Mouse (Mus musculus) hindbrain, embryonic 14.5 days (tissue): Measurements from ENCODE around the gene Zbtb7a. TPM values are rescaled to one million over a fixed set of nuclear protein-coding genes. Genes with fewer than 3 reads are reported as not detected.

Experiments used
- ATAC-seq: fragments of 200-750 bp; cut with Nextera tagmentation; 2 replicates; pipeline ENCODE4 v1.8.0; 2017; ENCODE audit warnings: moderate number of reproducible peaks, mild to moderate bottlenecking, moderate TSS enrichment, moderate library complexity; ENCODE audit not compliant: low FRiP score
- DNase-seq: peaks from one replicate; pipeline ENCODE4 v3.0.0-alpha.2; 2015; ENCODE audit warnings: low spot score
- H3K27ac ChIP-seq: fragments of 300-500 bp; sonication (generic); 2 replicates; pipeline ENCODE4 v1.5.1; 2014; ENCODE audit warnings: mild to moderate bottlenecking, moderate library complexity
- H3K27me3 ChIP-seq: fragments of 300-500 bp; sonication (generic); 2 replicates; pipeline ENCODE4 v1.6.1; 2014; ENCODE audit warnings: mild to moderate bottlenecking, low read length, mixed read lengths; ENCODE audit not compliant: control insufficient read depth, insufficient read depth
- H3K36me3 ChIP-seq: fragments of 300-500 bp; sonication (generic); replicated peaks from 2 replicates; pipeline ENCODE4 v1.6.1; 2014; ENCODE audit not compliant: control insufficient read depth, insufficient read depth
- H3K4me1 ChIP-seq: fragments of 300-500 bp; sonication (generic); replicated peaks from 2 replicates; pipeline ENCODE4 v1.6.1; 2014; ENCODE audit warnings: antibody characterized with exemption, low read length, mixed read lengths; ENCODE audit not compliant: control insufficient read depth, insufficient read depth
- H3K4me2 ChIP-seq: fragments of 300-500 bp; sonication (generic); replicated peaks from 2 replicates; pipeline ENCODE4 v1.6.1; 2014; ENCODE audit warnings: mild to moderate bottlenecking, moderate library complexity
- H3K4me3 ChIP-seq: fragments of 300-500 bp; sonication (generic); replicated peaks from 2 replicates; pipeline ENCODE4 v1.5.1; 2014; ENCODE audit warnings: mild to moderate bottlenecking, low read length
- H3K9ac ChIP-seq: fragments of 300-500 bp; sonication (generic); 2 replicates; pipeline ENCODE4 v1.6.1; 2014
- H3K9me3 ChIP-seq: fragments of 300-500 bp; sonication (generic); 2 replicates; pipeline ENCODE4 v1.6.1; 2016; ENCODE audit warnings: low read length; ENCODE audit not compliant: control insufficient read depth
- WGBS: fragments of 180-500 bp; shearing (Covaris S2); extraction: QIAGEN DNeasy Blood & Tissue Kit; methylation state at CpG from one replicate; pipeline ENCODE4 v1.1.7; 2014; 5-methylcytosine and 5-hydroxymethylcytosine counted together
- polyA plus RNA-seq: library from polyadenylated mRNA; unstranded; fragments of >200 nt; fragmentation: Nextera tagmentation; extraction: Ambion mirVana; gene quantifications from 2 replicates; pipeline ENCODE4 v1.2.1, GENCODE M21; 2014

Gene Zbtb7a
- polyA plus RNA-seq, 1 experiment from 2014 or later, result 12.4 TPM

GRCm38 (mm10) chr10:81191342-81191982, 56.4 kb downstream of the Zbtb7a start:
- H3K9me3 ChIP-seq, result no peaks in the 10 kb centered on the region
- H3K27me3 ChIP-seq, result peaks cover 19% of the 10 kb centered on the region
- peaks cover 13% of the 10 kb centered on the region for H3K4me1 ChIP-seq
- H3K36me3 ChIP-seq, result peaks cover 41% of the 10 kb centered on the region
- ATAC-seq (no peak), DNase-seq (no peak)
- peak overlapping the region; percentile 99 for H3K4me2 ChIP-seq
- H3K27ac ChIP-seq, result peak overlapping the region; percentile 97; the same call in 1 of the 2 replicates
- 92% methylated on average over 18 of the region's 18 CpGs for WGBS
- peak overlapping the region; percentile 81; the same call in 1 of the 2 replicates for H3K9ac ChIP-seq
- H3K4me3 ChIP-seq, result peak overlapping the region; percentile 54; the same call in 1 of the 2 replicates

DNA sequence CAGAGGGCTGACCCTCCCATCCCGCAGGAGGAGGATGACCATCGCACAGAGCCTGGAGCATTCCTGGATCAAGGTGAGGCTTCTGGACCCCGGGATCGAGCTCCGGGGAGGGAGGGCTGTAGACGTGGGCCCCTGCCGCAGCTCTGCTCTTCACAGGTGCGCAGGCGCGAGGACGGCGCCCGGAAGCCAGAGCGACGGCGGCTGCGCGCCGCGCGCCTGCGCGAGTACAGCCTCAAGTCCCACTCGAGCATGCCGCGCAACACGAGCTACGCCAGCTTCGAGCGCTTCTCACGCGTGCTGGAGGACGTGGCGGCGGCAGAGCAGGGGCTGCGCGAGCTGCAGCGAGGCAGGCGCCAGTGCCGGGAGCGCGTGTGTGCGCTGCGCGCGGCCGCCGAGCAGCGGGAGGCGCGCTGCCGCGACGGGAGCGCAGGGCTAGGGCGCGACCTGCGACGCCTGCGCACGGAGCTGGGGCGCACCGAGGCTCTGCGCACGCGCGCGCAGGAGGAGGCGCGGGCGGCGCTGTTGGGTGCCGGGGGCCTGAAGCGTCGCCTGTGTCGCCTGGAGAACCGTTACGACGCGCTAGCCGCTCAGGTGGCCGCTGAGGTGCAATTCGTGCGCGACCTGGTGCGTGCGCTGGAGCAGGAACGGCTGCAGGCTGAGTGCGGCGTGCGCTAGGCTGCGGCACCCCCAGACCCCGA, 57.4 kb downstream of the Zbtb7a start:
- peak; percentile 89 for DNase-seq
- Histone ChIP-seq H3K27me3 (peaks cover 22% of the 10 kb centered on the region), H3K27ac (peak overlapping the region; percentile 97), H3K4me3 (peak overlapping the region; percentile 54), H3K4me2 (peak overlapping the region; percentile 99), H3K9me3 (no peaks in the 10 kb centered on the region), H3K4me1 (peaks cover 13% of the 10 kb centered on the region), H3K9ac (peak overlapping the region; percentile 81), H3K36me3 (peaks cover 32% of the 10 kb centered on the region)
- peak; percentile 87 for ATAC-seq
- WGBS, result 1% methylated on average over 93 of the region's 93 CpGs

DNA sequence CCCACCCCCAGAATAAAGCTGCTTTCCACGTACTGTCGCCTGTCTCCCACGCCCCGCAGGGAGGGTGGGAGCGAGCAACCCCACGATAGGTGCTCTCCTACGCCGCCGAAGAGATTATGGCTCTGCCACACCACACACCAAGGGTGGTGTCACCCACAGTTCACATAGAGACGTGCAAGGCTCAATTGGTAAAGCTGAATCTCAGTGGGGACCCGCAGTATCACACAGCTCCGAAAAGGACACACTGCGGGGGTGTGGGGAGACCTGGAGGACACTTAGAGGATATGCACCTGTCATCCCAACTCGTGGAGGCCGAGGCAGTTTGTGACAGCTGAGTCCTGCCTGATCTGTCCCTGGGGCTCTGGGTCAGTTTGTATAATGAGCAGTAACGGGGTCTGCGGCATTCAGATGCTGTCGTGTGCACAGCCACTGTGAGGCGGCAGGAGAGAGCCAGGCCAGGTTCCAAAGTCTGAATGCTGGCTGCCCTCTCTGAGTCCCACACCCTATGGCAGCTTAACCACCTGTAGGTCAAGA, 58.0 kb downstream of the Zbtb7a start:
- H3K4me1 ChIP-seq, result peaks cover 13% of the 10 kb centered on the region
- H3K9me3 ChIP-seq, result no peaks in the 10 kb centered on the region
- H3K36me3 ChIP-seq, result peaks cover 32% of the 10 kb centered on the region
- H3K27ac ChIP-seq, result peak overlapping the region; percentile 97
- peaks cover 22% of the 10 kb centered on the region for H3K27me3 ChIP-seq
- peak overlapping the region; percentile 54 for H3K4me3 ChIP-seq
- peak overlapping the region; percentile 81 for H3K9ac ChIP-seq
- DNase-seq (peak; percentile 42), ATAC-seq (peak; percentile 69)
- H3K4me2 ChIP-seq, result peak overlapping the region; percentile 99
- under 1% methylated on average over 19 of the region's 19 CpGs for WGBS

DNA sequence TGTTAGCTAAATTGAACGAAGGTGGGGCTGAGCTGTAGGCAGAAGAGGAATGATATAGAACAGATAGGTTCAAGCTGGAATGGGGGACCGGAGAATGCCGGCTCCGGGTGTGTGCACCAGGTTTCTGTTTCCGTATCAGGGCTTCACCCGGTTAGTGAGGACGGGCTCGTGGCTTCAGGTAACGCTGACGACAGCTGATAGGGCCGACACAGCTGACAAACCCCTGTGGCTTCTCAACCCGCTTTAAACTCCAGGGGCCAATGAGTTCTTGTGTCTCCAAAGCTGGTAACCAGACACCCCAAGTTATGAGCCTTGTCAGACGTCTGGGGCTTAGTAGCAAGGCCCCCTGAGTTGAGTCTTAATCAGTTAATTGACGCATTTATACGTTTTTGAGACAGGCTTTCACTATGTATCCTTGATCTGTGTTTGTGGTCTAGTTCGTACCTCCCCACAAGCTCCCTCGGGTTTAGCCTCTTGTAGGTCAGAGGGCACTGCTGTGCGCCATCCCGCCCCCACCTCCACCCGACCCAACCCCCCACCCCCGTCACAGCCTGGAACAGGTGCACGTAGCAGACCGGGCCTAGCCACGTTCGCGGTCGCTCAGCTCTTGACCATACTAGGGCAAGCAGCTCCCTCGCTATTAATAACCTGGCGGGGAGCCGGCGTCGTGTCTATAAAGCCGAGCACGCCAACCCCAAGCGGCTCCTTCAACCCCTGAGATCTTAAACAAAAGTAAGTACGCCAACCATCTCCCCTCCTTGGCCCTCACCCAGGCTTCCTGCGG, 59.2 kb downstream of the Zbtb7a start:
- H3K9ac ChIP-seq, result peak overlapping the region; percentile 24; the same call in 1 of the 2 replicates
- no peak overlapping the region for H3K4me3 ChIP-seq
- no peak overlapping the region for H3K27ac ChIP-seq
- DNase-seq, result no peak
- no peak overlapping the region for H3K4me2 ChIP-seq
- H3K36me3 ChIP-seq, result peaks cover 23% of the 10 kb centered on the region
- peaks cover 13% of the 10 kb centered on the region for H3K4me1 ChIP-seq
- peaks cover 22% of the 10 kb centered on the region for H3K27me3 ChIP-seq
- ATAC-seq, result no peak
- H3K9me3 ChIP-seq, result no peaks in the 10 kb centered on the region
- WGBS, result 18% methylated on average over 37 of the region's 37 CpGs

DNA sequence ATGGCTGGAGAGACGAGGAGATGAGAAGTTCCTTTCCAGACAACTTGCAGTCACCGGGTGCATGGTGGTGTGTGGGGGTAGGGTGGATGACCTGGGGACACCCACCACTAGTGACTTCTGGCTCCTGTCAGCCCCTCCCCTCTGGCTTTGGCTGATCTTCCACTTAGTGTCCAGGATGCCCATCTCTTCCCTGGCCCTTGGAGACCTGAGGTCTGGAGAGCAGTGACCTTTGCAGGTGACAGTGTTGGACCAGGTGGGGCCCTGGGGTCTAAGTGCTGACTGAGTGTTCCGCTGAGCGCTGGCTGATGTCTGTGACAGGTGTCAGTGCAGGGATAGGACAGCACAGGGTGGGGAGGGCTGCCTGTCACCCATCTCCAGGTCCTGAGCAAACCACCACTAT, 60.3 kb downstream of the Zbtb7a start:
- Histone ChIP-seq H3K4me2 (no peak overlapping the region), H3K27me3 (peaks cover 22% of the 10 kb centered on the region), H3K27ac (no peak overlapping the region), H3K9me3 (no peaks in the 10 kb centered on the region), H3K4me3 (no peak overlapping the region), H3K9ac (no peak overlapping the region), H3K36me3 (peaks cover 15% of the 10 kb centered on the region), H3K4me1 (peaks cover 13% of the 10 kb centered on the region)
- DNase-seq (no peak), ATAC-seq (no peak)
- WGBS, result 66% methylated on average over 4 of the region's 4 CpGs

DNA sequence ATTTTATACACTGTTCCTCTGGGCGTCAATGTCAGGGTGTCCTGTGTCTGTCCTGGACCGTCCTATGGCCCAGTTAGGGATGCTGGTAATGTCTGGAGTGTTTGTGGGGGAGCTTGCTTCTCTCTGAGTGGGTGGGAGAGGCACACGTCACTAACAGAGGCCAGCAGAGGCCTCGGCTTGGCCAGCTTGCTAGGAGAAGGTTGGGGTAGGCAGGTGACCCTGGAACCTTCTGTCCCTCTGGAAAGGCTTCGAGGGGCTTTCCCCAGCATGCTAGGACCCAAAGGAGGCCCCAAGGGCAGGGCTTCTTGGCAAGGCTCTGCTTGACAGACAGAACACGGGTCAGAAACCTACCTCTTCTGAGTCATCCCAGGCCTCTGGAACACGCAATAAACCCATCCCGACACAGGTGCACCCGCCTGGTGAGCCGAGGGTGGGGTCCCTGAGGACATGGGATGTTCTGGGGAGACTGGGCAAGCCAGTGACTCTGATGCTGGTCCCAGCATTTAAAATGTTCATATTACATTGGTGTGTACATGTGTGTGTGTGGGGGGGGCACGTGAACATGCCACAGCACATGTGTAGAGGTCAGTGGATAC, 61.5 kb downstream of the Zbtb7a start:
- H3K27ac ChIP-seq, result no peak overlapping the region
- peaks cover 13% of the 10 kb centered on the region for H3K4me1 ChIP-seq
- H3K4me3 ChIP-seq, result no peak overlapping the region
- H3K27me3 ChIP-seq, result peaks cover 22% of the 10 kb centered on the region
- H3K9me3 ChIP-seq, result no peaks in the 10 kb centered on the region
- ATAC-seq, result no peak
- no peak for DNase-seq
- no peak overlapping the region for H3K9ac ChIP-seq
- H3K36me3 ChIP-seq, result 0 out of 2 replicates have a peak, but pooled peaks cover 2% of the 10 kb centered on the region
- 72% methylated on average over 11 of the region's 11 CpGs for WGBS
- no peak overlapping the region for H3K4me2 ChIP-seq

- H3K4me2 ChIP-seq, result no peak overlapping the region
- H3K9ac ChIP-seq, result no peak overlapping the region
- no peaks in the 10 kb centered on the region for H3K9me3 ChIP-seq
- peaks cover 22% of the 10 kb centered on the region for H3K27me3 ChIP-seq
- WGBS, result 62% methylated on average over 6 of the region's 6 CpGs
- no peak overlapping the region for H3K4me3 ChIP-seq
- H3K36me3 ChIP-seq, result no peaks in the 10 kb centered on the region
- H3K27ac ChIP-seq, result no peak overlapping the region
- peaks cover 7% of the 10 kb centered on the region; the same call in 1 of the 2 replicates for H3K4me1 ChIP-seq
- ATAC-seq (no peak), DNase-seq (no peak)
Measured at GRCm38 (mm10) chr10:81197305-81197704, 62.3 kb downstream of the Zbtb7a start.

DNA sequence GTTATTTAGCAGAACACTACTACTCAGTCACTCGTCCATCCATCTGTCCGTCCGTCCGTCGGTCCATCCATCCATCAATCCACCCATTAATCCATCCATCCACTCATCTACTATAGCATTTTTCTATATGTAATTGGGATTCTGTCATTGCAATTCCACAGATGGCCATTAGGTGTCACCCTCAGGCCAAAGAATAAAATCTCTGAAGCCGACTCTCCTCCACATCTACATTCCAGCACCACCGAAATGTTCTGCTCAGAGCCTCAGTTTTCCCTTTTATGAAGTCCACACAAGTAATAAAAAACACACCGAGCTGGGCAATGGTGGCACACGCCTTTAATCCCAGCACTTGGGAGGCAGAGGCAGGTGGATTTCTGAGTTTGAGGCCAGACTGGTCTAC, 63.2 kb downstream of the Zbtb7a start:
- Histone ChIP-seq H3K9me3 (no peaks in the 10 kb centered on the region), H3K9ac (no peak overlapping the region), H3K27ac (no peak overlapping the region), H3K4me2 (no peak overlapping the region), H3K27me3 (peaks cover 22% of the 10 kb centered on the region), H3K36me3 (no peaks in the 10 kb centered on the region), H3K4me1 (peaks cover 2% of the 10 kb centered on the region; the same call in 1 of the 2 replicates), H3K4me3 (no peak overlapping the region)
- ATAC-seq (no peak), DNase-seq (peak; percentile 90)
- WGBS, result 5% methylated on average over 9 of the region's 9 CpGs
